Mouse (Mus musculus) lung, adult 2 months (tissue): Measurements from ENCODE around the gene Serping1.
"Not testable (repeated sequence)": the region's sequence is repeated elsewhere in the genome, so short reads cannot be mapped to it uniquely, and the experiment has no call there.

Experiments used
- CTCF ChIP-seq: fragments of 200-500 bp; IDR thresholded peaks from 2 replicates; pipeline ENCODE4 v1.5.1; 2011; ENCODE audit warnings: mild to moderate bottlenecking, low read length, control low read depth; ENCODE audit not compliant: insufficient read depth
- POLR2A ChIP-seq: fragments of 200-500 bp; IDR thresholded peaks from 2 replicates; pipeline ENCODE4 v1.6.1; 2011; ENCODE audit warnings: low read depth, mild to moderate bottlenecking, control low read depth, low read length, borderline replicate concordance; ENCODE audit errors: extremely low read depth

GRCm38 (mm10) chr2:84801223-84801622 lies 26.0 kb upstream of the Serping1 start:
- TF ChIP-seq POLR2A, CTCF: not testable (repeated sequence)
